Mouse (Mus musculus) spleen, postnatal 4 days (tissue): ENCODE data around the gene Flii.

Experiments used
- DNase-seq, 2 experiments: peaks; one replicate each; pipeline ENCODE4 v3.0.0; 2022; ENCODE audit warnings: low spot score in 2 of 2

The Flii gene

DNA sequence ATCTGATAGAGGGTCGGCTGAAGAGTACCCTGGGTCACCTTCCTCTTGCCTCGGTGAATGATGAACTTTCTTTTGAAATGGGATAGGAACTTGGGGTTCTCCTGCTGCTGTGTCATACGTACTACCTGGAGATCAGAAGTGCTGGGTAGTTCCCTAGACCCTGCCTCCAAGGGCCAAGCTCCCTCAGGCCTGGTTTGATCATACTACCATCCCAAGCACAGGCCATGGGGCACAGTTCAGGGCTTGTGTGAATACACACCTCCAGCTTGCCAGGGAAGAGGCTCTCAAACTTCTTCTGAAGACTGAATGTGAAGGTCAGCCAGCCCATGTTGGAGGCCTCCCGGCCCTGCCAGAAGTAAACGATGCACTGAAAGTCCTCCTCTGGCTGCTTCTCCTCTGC is 11.2 kb downstream of the Flii start:
- DNase-seq, result no peak

DNA sequence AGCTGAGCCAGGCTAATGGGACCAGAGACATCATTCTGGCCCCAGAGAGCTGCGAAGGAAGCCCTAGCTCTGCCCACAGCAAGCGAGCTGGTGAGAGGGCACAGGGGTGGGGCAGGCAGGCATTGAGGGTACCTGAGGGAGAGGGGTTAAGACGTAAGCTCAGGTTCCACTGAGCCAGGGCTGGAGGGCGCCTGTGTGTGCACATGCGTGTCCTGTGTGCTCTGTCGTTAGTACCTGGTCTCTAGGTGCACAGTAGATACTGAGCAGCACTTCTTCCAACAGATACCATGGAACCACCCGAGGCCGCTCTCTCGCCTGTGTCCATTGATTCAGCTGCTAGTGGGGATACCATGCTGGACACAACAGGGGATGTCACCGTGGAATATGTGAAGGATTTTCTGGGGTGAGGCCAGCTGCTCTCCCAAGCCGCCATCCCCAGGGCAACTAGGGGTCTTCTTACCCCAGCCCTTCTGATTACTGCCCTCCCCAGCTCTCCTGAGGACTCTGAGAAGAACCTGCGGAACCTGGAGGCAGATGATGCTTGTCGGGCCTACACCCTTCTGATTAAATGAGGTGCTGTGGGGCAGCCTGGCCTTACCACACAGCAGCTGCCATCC is 14.3 kb downstream of the Flii start:
- DNase-seq, result no peak

DNA sequence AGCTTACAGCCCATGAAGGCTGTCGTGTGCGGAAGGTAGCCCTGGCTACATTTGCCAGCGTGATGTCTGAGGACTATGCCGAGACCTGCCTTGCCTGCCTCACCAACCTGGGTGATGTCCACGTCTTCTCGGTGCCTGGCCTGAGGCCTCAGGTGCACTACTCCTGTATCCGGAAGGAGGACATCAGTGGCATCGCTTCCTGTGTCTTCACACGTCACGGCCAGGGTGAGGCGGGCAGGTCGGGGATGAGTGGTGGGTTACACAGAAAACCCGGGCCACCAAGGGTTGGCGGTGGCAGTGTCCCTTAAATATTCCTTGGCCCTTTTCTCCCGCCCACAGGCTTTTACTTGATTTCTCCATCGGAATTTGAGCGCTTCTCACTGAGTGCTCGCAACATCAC is 15.0 kb downstream of the Flii start:
- peak in 1 of 2 experiments; percentile 58 for DNase-seq

DNA sequence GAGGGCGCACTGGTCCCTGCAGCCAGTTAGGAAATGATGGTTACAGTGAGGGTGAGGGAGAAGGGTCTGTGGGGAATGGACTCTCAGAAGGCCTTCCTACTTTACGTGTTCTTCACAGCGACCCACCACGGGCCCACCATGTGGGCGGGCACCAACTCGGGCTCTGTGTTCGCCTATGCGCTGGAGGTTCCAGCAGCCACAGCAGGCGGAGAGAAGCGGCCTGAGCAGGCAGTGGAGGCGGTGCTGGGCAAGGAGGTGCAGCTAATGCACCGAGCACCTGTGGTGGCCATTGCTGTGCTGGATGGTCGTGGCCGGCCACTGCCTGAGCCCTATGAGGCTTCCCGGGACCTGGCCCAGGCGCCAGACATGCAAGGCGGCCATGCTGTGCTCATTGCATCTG is 15.8 kb downstream of the Flii start:
- DNase-seq, result peak in 1 of 2 experiments; percentile 59

DNA sequence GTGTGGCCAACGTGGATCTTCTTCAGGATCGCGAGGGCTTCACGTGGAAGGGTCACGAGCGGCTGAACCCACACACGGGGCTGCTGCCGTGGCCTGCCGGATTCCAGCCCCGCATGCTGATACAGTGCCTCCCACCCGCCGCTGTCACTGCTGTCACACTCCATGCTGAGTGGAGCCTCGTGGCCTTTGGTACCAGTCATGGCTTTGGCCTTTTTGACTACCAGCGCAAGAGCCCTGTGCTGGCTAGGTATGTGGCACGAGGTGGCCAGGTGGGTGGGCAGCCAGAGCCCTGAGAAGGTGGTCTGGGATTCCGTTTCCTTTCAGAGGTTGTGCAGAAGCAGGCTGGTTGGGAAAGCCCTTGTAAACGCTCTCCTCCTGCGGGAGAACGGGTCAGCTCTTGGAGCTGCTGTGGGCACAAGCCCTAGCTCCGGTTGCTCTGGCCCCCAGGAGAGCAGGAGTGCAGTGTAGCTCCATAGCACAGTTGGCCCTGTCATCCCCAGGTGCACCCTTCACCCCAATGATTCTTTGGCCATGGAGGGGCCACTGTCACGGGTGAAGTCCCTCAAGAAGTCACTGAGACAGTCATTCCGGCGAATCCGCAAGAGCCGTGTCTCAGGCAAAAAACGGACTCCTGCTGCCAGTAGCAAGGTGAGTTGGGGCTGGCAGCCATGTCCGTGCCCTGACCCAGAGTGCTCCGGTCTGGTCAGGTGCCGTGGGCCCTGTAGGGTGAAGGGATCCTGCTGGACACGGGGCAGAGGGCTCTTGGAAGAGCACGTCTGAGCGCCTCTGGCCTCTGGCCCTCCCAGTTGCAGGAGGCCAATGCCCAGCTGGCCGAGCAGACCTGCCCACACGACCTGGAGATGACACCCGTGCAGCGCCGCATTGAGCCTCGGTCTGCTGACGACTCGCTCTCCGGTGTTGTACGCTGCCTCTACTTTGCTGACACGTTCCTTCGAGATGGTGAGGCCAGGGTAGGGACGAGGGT is 17.3 kb downstream of the Flii start:
- peak in 1 of 2 experiments; percentile 58 for DNase-seq

DNA sequence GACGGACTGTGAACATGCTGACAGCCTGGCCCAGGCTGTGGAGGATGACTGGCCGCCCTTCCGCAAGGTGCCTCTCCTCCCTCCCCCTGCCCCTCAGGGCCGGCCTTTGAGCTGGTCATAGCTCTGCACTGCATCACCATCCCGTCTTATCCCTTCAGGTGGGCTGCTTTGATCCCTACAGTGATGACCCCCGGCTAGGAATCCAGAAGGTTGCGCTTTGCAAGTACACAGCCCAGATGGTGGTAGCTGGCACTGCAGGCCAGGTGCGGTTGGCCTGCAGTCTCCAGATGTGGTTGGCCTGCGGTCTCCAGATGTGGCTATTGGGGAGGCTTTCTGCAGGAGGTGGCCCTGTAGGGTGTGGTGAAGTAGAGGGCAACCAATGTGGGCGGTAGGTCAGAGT is 18.4 kb downstream of the Flii start:
- DNase-seq, result peak; percentile 10 to 57

DNA sequence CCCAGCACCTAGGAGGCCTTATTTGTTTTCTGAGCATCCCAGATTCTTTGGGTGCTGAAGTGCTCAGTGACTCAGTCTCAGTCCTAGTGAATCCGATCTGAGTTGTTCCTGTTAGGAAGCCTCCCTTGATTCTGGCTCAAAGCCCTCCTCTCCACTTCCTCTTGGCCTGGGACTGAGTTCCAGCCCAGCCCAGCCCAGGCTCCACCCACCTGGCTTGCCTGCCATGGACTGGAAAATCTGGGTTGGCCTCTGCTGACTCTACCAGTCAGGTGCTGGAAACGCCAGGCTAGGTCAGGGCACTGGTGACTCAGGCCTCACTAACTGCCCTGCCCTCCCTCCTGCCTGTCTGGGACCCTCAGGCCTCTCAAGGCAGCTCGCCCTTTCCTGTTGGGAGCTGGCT is 19.4 kb downstream of the Flii start:
- peak; percentile 13 to 61 for DNase-seq

DNA sequence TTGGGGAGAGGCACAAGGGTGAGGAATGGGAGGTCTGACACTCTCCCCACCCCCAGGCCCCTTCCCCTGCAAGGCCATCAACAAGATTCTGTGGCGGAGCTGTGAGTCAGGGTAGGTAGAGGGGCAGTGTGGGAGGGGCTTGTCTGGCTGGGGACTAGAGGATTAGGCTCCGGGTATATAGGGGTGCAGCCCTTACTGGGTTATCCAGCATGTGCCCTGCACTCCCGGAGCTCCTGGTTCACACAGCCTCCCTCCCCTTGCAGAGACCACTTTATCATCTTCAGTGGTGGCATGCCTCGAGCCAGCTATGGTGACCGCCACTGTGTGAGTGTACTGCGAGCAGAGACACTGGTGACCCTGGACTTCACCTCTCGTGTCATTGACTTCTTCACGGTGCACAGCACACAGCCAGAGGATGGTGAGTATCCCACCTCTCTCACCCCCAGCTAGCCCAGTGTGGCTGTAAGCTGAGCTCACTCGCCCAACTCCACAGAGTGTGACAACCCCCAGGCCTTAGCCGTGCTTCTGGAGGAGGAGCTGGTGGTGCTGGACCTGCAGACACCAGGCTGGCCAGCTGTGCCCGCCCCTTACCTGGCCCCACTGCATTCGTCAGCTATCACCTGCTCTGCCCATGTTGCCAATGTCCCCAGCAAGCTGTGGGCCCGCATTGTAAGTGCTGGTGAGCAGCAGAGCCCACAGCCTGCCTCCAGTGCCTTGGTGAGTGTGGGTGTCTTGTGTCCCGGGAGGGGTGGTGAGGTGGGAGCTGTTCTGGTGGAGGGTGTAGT is 20.2 kb downstream of the Flii start:
- DNase-seq, result peak; percentile 12 to 60

DNA sequence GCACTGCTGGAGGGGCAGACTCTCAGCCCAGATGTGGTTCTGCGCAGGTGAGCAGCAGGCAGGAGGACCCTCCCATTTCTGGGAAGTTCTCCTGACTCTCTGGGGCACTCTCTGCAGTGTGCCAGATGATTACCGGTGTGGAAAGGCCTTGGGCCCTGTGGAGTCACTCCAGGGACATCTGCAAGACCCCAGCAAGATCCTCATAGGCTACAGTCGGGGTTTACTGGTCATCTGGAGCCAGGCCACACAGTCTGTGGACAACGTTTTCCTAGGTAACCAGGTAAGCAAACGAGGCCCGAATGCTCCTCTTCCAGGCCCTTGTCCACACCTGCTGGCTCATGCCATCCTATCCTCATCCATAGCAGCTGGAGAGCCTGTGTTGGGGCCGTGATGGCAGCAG is 21.0 kb downstream of the Flii start:
- DNase-seq, result peak; percentile 11 to 52

DNA sequence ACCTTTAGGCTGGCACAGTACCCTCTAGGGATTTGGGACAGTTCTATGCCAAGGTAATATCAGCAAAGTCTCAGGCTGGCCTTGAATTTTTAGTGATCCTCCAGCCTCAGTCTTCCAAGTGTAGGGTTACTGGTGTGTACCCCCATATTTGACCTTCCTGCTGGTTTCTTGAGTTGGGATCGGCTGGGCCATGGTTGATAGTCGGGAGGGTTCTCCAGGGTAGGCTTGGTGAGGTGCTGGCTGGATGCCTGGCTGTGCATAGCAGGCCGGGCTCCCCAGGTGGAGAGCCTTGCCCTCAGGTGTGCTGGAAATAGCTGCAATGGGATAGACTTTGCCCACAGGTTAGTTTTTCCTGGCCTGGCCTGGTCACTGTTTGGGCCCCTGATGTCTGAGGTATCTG is 21.8 kb downstream of the Flii start:
- DNase-seq, result peak in 1 of 2 experiments; percentile 52

DNA sequence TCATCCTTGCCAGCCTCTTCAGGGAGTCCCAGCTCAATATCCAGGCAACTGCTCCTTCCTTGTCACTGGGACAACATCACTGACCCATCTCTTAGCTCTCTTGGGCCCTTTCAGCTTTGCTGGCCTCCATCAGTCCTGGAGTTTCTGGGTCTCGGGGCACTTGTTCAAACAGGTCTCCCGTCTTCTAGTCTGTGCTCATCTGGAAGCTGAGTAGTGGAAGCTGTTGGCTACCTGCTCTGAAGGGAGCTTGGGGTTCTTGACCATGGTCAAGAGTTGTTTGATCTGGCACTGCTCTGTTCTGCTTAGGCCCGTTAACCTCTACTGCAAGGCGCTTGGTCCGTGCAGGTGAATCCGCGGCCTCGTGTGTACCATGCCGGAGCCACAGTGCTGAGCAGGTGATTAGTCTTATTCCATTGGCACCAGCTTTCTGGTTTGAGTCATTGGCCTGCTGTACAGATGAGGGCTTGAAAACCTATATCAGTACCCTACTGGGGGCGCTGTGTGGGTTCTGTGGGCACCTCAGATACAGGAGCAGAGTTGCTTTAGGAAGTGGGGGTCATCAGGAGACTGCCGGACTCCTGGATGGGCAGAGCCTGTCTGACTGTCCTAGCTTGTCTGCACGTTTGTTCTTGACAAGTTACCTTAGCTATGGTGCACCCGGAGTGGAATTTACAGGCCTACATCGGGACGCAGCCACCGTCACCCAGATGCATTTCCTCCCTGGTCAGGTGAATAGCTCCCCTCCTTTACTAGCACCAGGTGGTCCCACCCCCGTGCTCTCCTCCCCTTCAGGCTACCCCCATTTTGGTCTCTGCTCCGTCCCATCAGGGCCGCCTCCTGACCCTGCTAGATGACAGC is 22.8 kb downstream of the Flii start:
- peak; percentile 10 to 58 for DNase-seq

DNA sequence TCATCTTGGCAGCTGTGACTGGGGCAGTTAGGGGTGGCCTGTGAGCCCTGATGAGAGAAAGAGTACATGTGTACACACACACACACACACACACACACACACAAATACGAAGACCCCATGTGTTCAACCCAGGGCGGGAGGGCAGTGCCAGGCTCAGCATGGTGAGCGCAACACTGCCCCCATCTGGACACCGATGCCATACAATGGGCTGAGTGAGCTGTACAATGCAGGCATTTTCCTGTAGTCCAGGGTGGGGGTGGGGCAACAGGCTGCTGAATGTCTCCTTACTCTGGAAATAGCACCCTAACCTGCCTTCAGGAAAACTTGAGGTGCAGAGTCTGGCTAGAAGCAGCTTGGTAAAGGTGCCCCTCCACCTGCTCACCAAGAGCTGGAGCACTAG is 23.9 kb downstream of the Flii start:
- peak; percentile 68 to 86 for DNase-seq

DNA sequence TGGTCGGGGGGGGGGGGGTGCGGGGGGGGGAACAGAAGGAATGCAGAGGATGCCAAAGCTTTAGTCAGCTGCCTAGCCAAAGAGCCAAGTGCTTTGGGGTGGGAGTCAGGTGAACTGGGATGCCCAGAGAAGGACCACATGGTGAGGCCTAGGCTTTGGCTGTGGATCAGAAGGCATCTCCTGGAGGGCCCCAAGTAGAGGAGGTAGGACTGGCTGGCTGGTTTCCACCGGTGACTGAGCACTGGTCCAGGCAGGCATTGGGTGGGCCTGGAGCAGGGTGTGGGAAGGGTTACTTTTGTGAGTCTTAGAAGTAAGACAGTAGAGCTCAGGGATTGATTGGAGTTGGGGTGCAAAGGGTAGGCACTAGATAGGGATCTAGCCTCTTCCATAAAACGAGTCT is 25.5 kb downstream of the Flii start:
- DNase-seq, result peak; percentile 11 to 61

DNA sequence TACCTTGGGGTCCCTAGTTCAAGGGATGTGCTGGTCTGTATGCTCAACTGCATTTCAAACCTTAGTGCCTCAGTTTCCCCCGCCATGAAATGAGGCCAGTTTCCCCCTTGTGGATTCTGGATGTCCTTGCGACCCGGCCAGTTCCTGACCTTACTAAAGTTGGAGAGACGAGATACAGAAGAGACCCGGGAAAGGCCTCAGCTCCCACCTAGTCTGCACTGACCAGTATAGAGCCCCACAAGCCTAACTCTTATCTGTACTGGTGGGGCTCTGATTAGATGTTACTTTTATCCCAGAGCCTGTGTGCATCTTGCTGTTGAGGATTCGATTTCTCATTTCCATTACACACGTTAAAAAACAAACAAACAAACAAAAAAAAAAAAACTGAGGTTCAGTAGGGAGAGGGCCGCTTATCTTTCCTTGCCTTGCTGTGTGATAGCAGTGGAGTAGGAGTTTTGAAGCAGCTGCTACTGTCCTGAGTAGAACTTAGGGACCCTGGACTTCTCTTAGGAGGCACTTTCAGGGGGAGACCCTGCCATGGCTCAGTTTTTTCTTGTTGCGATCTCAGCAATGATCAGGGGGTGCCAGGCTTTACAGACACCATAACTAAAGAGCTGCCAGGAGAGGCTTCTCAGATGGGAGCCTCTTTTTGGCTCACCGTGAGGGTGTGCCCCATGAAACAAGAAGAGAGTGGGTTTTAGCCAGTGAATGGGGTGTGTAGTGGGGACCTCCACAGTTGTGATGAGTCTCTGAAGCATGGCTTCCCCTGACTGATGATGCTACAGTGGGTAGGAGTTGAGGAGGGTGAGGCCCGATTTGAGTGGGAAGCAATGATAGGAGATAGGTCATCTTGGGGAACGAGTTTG is 26.5 kb downstream of the Flii start:
- DNase-seq, result peak; percentile 14 to 62

DNA sequence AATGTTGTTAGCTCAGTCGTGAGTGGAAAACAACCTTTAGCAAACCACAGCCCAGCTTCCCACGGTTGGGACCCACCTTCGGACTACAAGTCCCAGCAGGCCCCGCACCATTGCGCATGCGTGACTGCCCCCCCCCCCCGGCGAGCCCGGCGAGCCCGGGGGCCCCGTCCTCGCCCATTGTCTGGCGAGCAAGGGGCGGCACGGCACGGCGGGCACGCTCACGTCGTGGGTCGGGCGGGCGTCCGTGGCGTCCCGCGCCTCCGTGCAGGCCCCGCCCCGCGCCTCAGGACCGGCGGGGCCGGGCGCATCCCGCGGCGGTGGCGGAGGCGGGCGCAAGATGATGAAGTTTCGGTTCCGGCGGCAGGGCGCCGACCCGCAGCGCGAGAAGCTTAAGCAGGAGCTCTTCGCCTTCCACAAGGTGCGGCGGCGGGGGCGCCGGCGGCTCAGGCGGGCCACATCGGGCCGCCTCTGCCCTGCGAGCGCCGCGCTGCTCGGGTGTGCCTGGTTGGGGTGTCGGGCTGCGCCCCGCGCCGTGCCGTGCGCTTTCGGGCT is 27.5 kb downstream of the Flii start, which contains the start of gene Llgl1:
Llgl1 (plus strand) TSS at position 200 of the 552 bp plus-strand sequence.
- DNase-seq, result peak; percentile 82 to 93

DNA sequence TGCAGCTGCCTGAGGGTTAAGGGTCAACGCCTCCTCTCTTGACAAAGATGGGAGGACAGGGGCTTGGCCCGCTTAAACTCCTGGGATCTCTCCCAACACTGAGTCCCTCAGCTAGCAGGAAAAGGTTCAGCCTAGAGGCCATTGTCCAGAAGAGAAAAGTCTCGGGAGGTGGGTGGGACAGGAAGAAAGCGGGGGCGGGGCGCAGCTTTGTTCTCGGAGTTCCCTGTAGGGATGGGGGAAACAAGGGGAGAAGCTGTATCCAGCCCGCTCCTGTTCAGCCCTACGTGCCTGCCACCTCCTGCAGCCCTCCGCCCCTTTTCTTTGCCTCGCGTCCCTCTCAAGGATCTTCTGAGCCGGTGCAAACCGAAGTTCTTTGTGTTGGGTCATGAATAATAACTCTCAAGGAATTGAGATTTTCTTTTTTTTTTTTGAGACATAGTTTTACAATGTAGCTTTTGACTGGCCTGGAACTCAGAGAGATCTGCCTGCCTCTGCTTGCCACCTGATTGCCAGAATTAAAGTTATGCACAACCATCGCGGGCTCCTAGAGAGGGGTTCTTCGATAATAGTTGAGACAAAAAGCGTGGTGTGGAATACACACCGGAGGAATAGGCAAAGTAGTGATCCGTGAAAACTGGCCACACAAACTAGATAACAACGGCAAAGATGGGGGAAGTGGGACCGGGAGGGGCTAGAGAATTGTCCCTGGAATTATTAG is 28.1 kb downstream of the Flii start:
- DNase-seq, result peak; percentile 36 to 74

DNA sequence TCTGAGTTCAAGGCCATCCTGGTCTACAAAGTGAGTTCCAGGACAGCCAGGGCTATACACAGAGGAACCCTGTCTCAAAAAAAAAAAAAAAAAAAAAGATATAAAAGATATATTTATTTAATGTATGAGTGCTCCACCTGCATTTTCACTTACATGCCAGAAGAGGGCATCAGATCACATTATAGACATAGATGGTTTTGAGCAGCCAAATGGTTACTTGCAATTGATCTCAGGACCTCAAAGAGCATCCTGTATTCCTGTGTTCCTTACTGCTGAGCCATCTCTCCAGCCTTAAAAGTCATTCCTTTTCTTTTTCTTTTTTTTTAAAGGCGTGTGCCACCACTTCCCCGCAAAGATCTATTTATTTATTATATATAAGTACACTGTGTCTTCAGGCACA is 29.5 kb downstream of the Flii start:
- DNase-seq, result no peak

DNA sequence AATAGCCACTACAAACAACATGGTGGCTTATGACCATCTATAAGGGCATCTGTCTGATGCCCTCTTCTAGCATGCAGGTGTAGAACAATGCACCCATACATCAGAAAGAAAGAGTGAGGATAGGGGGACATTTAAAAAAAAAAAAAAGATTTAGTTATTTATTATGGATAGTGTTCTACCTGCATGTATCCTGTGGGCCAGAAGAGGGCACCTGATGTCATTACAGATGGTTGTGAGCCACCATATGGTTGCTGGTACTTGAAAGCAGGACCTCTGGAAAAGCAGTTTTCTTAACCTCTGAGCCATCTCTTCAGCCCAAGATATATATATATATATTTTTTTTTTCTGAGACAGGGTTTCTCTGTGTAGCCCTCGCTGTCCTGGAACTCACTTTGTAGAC is 30.9 kb downstream of the Flii start:
- no peak for DNase-seq
